Mouse (Mus musculus) G1E (cell line): ENCODE measurements at regions not wholly inside any gene's neighbourhood (a gene's known extent, or its start where the extent isn't known, plus 50 kb on each side); places are given as distances from the start of the nearest gene placed in this dataset.

Experiments
- CTCF ChIP-seq: IDR thresholded peaks from 2 replicates; pipeline ENCODE4 v1.5.1; 2012; ENCODE audit warnings: low read depth, low read length, inconsistent platforms, mixed read lengths
- GATA1 ChIP-seq: IDR thresholded peaks from 2 replicates; pipeline ENCODE4 v1.6.1; 2012; ENCODE audit warnings: borderline replicate concordance, low read length, inconsistent platforms, mixed read lengths
- TAL1 ChIP-seq: conservative IDR thresholded peaks from 2 replicates; pipeline ENCODE4 v1.6.1; 2012; ENCODE audit warnings: low read depth, low read length, inconsistent platforms, mixed read lengths

GRCm38 (mm10) chr4:9779594-9779993 lies 1094.7 kb upstream of the 2610301B20Rik start:
- TF ChIP-seq CTCF (no peak), TAL1 (no peak), GATA1 (no peak)
